Mouse (Mus musculus) erythroid progenitor cell, adult 5-6 weeks (primary cell): ENCODE measurements around the gene Spock1. TPM values are rescaled to one million over a fixed set of nuclear protein-coding genes. Genes with fewer than 3 reads are reported as not detected.

Experiments
- ATAC-seq: replicated peaks from 2 replicates; pipeline ENCODE4 v1.8.0; 2016; ENCODE audit warnings: moderate number of reproducible peaks, mild to moderate bottlenecking, moderate TSS enrichment, inconsistent platforms; ENCODE audit not compliant: poor library complexity, low FRiP score, severe bottlenecking
- total RNA-seq, 2 experiments: library from RNA; stranded (forward) in 1 of 2; stranded (reverse) in 1 of 2; fragments of 150-400 nt in 1 of 2; fragments of 186-747, 209-891 nt in 1 of 2; gene quantifications; 2 replicates each; pipeline versions ENCODE4 v1.2.3 to v1.2.4; 2015 to 2017; ENCODE audit warnings: low replicate concordance in 2 of 2

The Spock1 gene
- total RNA-seq, 2 experiments from 2014 or later: not detected

DNA sequence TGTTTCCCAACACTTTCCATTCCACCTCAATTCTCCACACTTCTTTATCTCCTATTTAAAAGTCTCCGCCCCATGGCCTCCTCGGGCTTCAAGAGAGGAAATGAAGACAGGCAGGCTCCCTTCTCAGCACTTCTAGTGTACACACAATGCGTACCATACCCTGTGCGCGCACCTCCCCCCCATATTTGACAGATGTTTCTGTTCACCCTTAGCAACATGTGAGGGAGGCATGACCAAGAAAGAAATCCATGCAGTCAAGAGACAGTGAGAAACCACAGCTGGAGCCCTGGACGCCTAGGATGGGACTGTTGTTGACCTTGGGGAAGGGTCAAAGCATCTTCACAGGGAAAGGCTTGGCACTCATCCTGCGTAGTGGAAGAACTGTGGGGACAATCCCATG, 157.3 kb downstream of the Spock1 start:
- no peak for ATAC-seq

DNA sequence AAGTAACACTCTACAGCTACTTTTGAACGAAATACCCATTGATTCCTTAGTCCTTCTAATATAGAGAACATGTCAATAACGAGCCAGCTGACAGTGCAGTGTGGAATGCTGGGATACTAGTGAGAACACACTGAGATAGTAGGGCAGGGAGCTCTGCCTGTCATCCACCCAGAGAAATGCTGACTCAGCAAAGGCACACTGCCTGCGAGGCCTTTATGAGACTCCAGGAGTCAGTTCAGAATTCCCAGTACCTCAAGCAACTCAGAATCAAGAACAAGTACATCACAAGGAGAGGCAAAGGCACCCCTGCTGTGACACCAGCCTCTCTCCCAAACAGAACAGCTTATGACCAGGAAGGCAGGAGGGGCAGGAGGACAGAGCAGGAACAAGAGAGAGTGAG, 163.5 kb downstream of the Spock1 start:
- ATAC-seq: no peak

DNA sequence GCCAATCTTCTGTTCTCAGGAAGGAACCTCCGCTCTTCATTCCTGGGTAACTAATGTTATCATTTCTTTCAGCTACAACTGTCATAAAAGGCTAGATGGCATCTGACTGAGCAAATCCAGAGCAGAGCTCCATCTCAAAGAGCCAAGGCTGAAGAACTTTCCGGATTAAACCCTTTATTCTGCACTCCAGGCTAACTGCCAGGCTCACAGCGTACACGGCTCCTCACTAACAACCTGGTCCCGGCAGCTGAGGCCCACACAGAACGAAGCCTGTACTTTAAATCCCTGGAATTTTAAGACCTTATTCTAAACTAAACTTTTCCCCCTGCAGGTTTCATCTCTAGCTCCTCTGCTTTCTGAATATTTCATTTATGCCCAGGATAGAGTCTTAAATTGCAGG, 166.9 kb downstream of the Spock1 start:
- no peak for ATAC-seq

DNA sequence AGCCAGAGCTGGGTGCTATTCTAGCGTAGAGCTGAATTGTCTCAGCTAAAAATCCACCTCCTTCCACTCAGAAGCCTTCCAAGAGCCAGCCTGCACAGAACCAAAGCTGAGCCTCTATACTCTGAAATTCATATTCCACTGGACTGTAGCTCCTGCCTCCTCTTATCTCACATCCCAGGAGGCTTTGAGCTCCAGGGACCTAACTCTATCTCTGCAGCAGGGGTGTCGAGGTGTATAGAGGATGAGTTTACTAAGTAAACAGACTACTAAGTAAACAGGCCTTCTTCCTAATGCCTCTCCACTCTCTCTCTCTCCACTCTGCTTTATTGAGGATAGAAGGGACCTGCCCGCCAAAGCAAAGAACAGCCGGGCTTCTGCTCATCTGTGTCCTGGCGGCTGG, 167.7 kb downstream of the Spock1 start:
- no peak for ATAC-seq

DNA sequence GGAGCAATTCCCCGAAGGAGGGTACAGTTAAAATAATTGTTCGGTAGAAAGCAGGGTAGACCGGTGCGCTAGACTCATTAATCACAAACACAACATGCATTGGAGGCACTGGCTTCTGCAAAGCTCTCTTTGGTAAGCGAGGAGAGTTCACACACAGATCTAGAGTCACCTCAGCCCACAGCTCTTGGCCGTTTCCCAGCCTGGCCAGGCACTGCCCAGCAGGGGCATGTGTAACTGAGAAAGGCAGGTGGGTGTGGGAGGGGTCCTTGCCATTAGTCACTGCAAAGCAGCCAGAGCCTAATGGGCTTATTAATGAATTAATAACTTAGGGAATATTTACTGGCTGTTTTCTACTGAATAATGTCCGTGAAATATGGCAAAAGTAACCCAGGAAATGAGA, 172.1 kb downstream of the Spock1 start:
- no peak for ATAC-seq

DNA sequence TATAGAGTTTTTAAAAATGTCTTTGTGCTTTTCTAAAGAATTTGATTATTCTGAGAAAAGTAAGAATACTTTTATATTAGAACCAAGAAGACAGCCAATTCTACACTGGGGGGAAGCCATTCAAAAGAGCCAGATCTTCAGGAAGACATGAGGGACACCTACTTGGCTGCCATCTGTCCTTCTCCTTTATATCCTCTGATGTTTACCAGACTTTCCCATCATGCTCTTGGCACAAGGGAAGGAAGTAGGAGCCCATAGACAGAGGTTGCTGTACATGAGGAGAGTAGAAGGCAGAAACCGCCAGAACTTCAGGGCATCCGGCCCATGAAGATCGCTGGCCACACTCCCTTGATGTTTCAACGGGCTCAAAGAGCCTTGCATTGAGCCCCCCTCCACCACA, 173.6 kb downstream of the Spock1 start:
- no peak for ATAC-seq

DNA sequence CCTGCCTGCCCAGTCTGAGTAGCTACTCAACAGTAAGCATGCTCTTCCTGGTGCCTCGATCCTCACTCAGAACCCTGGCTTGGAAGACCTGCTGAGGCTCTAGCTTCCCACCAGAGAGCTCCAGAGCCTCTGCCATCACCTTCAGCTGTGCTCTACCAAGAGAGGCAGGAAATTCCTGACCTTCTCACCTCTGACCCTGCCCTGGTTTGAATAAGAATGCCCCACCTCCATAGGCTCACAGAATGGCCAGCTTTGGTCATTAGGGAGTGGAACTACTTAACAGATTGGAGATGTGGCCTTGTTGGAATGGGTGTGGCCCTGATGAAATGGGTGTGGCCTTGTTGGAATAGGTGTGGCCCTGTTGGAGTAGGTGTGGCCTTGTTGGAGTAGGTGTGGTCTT, 174.6 kb downstream of the Spock1 start:
- ATAC-seq: no peak

DNA sequence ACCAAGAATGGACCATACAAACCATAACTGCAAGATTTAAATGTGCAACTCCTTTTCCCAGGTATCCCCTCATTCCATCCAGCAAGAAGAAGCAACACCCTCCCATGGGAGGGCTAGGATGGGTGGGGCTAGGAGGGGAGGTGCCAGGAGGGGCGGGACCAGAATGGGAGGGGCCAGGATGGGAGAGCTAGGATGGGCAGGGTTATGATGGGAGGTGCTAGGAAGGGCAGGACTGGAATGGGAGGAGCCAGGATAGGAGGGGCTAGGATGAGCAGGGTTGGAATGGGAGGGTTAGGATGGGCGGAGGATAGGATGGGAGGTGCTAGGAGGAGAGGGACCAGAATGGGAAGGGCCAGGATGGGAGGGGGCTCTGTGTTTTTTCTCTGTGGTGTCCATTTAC, 175.9 kb downstream of the Spock1 start:
- no peak for ATAC-seq

DNA sequence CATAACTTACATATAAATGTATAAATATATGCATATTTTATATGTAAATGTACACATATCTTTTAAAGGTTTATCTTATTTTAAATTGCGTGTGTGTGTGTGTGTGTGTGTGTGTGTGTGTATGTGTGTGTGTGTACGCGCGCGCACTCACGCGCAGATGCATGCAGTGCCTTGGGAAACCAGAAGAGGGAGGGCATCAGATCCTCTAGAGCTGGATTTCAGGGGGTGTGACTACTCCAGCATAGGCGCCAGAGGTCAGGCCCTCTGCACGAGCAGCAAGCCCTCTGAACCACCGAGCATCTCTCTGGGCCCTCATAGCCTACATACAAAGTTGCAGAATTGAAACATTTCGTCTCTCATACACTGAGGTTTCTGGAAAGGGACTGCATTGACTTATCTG, 180.4 kb downstream of the Spock1 start:
- ATAC-seq: no peak

DNA sequence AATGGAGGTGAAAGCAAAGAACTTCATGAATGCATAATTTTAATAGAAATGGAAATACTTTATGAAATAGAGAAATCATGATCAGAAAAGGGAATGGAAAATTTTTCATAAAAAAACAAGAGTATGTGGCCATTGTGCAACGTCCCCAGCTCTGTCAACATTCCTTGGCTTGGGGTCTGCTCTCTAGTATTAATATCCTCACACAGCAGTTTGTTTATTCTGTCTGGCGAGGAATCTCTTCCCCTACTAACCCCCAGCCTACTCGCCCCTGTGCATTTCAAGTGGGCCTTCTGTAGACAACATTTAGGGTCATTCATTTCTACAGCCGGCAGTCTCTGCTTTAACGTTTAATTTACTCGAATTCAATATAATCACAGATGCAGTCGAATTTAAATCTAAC, 181.5 kb downstream of the Spock1 start:
- ATAC-seq: no peak

DNA sequence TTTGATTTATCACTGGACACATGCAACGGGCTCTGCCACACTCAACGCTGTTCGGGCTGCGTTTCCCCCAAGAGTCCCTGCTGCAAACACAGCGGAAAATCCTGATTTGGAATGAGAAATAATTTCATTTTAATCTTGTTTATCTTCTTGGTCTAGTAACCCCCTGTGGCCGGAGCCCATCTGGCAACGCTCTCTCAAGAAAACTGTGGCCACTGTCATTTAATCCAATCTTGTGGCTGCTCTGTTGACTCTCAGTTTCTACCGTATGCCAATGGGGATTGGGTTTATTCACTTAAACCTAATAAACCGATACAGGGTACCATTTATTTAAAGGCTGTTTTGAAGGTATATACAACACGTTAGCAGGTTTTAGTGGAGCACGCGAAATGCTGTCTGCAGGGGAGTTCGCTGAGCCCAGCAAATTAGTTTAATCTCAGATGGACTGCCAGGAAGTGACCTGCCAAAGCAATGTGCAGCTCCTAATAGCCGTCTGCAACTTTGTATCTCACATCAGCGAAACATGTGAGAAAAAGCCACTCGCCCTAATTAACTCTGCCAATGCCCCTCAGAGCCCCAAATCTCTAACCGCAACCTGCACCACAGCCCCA, 185.7 kb downstream of the Spock1 start:
- ATAC-seq: no peak

DNA sequence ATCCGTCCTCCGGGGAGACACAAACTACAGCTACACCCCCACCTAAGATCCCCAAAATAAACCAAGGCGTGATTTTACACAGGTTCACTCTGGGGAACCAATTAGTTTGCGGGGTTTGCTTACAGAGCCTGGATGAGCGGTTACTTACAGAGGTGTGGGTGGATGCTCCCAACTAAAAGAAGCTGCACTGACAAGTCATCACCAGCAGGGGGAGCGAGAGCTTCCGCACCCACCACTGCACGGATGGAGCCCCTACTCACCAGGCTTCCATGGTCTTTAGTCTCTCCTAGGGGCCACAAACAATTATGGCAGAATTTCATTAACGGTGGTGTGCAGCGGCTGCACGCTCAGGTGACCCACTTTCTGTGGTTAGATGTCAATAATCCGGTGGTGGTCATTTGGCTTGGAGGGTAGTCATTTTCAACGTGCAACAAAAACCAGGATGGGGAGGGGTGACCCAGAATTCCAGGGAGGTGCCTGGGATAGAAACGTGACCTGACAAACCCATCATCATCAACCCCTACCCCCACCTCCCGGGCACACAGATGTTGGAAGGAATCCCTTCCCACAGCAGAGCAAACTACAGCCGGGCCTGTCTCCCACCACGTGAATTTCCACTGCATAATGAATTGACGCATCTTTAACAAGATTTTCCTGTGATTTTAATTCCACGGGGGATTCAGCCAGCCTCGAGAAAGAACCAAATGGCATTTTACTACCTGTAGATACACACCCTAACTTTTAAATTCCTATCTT, 186.4 kb downstream of the Spock1 start:
- ATAC-seq: no peak

DNA sequence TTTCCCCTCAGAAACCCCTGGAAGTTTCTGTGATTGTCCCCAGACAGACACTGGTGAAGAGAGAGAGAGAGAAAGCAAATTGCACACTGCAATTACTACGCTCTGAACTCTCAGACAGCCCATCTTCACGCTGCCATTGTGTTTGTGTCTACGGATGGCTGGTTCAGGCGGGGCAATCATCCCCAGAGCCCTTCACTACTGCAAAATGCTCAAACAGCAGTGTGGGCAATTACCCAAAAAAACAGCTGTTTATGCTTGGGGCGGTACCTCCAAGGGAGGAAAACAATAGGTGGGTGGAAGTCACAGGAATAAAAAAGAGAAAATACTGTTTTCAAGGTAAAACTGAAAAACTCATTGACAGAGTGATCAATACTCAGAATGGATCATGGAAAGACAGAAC, 190.0 kb downstream of the Spock1 start:
- no peak for ATAC-seq

DNA sequence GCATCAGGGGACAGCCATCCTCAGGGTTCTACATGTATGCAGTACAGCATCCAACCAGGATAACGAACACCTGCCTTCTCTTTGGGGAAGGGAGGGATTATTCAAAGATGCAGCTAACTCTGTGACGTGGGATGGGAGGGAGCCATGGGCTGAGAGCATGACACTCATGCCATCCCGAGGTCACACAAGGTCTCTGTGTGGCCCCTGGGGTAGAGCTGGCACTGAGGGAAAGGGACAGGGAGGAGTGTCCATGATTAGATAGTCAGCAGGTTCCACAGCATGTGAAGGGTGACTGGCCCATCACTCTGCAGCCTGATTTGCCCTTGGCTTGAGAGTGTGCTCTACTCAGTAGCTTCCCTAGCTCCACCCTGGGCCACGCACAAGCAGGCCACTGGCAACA, 195.2 kb downstream of the Spock1 start:
- ATAC-seq: no peak

DNA sequence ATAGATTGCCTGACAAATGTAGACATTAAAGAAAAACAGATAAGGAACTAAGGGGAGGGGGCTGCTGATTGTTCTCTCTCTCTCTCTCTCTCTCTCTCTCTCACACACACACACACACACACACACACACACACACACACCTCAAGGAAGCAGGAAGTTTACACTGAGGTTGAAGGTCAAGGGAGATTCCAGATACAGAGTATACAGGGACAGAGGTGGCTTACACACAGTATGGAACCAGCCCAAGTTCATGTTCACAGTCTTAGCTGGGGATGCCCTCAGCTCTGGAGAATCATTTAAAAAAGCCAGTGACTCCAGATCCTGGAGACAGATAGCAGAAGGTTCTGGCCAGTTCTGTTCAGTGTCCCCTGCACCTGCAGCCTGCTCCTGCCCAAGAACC, 199.7 kb downstream of the Spock1 start:
- ATAC-seq: no peak

DNA sequence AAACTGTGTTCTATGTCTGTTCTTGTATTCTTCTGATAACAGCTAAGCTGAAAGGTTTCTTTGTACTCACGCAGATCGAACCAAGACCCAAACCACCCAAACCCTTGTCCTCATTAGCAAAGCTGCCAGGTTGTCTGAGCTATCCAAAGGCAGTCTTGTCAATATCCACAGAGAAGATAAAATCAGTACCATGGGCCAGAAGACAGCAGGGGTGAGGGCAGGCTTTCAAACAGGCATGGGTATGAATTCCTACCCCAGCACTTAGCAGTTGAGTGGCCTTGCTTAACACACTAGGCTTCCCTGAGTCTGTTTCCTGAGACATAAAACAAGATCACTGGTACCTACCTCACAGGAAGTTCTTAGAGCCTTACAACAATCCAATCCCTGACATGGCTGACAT, 205.2 kb downstream of the Spock1 start:
- no peak for ATAC-seq

DNA sequence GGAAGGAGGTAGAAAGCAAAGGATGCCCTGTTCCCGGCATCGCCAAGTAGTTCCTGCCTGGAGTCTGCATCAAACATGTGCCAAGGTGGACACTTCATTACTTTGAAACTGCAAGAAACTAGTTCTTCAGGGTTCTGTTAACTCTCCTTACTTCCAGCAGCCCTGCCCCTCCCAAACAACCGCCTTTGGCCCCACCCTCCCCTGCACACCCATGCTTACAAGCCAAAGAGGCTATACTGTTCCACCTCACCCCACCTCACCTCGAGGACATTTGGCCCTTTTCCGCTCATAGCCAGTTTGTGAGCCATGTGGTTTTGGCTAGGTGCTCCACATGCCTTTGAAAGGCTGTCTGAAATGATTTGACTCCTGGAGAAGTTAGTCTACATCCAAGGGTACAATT, 211.4 kb downstream of the Spock1 start:
- ATAC-seq: no peak

DNA sequence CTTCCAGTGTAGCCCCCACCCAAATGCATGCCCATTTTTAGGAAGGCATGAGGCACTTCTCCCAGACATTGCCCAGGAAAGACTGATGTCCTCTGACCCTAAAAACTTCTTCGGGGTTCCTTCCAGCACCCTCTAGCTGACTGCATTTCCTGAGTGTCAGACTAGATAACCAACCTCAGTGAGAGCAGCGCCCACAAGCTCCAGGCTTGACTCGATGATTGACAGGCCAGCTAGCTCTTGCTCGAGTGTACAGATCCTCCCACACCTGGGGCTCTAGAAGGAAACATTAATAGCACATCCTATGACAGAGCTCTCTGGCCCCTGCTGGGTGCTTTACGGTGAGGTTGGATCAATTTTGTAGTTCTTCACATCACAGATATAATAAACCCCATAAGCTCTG, 219.2 kb downstream of the Spock1 start:
- no peak for ATAC-seq

DNA sequence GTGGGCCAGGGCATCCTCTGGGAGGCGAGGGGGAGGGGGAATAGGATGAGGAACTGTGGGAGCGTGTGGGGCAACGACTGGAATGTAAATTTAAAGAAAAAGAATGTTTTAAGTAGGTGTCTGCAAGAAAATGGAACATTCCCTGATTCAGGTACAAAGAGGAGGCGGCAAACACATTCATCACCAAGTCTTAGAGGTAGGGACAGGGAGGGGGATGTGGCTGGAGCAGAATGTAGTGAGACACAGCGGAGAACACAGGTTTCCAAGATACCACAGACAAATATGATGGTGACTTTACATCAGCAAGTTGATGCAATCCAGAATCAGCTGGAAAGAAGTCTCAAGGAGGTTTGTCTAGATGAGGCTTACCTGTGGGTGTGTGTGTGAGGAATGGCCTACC, 221.7 kb downstream of the Spock1 start:
- ATAC-seq: no peak

DNA sequence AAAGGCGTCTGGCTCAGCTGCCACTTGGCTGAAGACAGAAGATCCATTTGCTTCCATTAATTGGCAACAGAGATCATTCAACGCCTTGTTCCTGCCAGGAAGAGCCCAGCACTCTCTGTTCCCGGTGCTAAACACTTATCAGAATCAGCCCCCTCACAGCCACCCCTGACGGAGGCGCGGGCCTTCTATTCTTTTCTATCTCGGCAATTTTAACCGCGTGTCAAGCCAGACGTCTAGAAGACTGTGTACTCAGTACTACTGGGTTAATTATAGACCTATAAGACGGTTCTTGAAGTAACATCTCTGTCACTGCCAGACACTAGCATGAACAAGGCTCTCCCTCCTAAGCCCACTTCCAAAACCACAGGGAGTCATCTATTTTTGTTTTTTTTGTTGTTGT, 222.9 kb downstream of the Spock1 start:
- no peak for ATAC-seq

DNA sequence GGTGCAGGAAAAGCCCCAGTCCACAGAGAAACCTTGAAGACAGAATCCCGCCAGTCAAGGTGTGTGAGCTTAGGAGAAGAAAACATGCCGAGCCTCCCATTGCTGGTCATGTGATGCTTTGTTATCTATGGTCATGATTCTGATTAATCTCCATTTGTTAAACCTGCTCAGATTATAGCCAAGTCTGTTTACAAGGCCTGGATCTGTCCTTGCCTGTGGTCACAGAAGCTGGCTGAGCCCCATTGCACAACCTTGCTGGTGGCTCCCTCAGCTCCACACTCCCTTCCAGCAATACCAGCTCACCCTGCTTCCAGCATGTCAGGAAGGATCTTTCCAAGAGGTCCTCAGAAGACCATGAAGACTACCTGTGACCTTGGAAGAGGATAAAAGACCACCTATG, 228.5 kb downstream of the Spock1 start:
- ATAC-seq: no peak

DNA sequence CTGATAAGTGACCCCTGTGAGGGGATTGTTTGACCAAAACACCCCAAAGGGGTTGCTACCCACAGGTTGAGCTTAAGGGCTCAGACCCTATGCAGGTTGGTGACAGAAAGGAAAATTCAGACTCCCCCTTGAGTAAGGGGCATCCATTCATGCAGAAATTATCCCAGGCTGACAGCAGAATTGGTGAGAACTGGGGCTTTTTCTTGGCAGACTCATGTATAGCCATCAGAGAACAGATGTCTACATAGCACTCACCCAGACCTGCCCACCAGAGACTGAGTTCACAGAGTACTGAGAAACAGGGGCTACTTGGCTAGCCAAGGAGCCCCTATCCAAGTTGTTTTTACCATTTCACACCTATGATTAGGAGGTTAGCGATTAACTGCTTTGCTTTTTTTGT, 231.3 kb downstream of the Spock1 start:
- ATAC-seq: no peak
